Mouse (Mus musculus) left cerebral cortex, adult 18-20 months (tissue): ENCODE measurements around the gene Gm12886. TPM values are rescaled to one million over a fixed set of nuclear protein-coding genes. Genes with fewer than 3 reads are reported as not detected.

Experiments used
- DNase-seq, 2 experiments: peaks; one replicate each; pipeline ENCODE4 v3.0.0; 2021 to 2022; ENCODE audit warnings: low spot score in 2 of 2, mixed read lengths in 1 of 2
- long read RNA-seq, 2 experiments: library from polyadenylated mRNA; stranded (forward); transcript quantifications; one replicate each; pipeline ENCODE4 v2.0.0; 2021
- total RNA-seq, 2 experiments: library from RNA; stranded (reverse); gene quantifications; 2 replicates each; pipeline ENCODE4 v1.2.3; 2021

Gm12886 gene
- total RNA-seq = not detected
- long read RNA-seq, experiment 1 = 0 reads
- long read RNA-seq, experiment 2 = 0 reads

DNA sequence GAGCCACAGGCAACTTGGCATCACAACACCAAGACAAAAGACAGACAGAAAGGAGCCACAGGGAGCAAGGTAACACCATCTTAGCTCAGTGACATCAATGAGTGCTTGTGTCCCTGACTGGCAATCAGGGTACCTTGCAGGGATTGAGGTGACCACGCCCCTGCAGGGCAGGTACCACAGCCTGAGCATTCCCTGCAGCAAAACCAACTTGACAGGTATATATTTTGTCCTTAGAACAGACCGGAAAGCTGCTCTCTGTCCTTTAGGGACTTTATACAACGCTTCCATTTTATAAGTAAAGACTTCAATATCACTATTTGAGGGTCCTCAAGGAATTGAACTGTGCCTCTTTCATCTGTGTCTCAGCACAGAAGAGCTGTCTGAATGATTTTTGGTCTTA is at the start of gene Gm12886:
Gene Gm12886 (minus strand): TSS at position 101 of the 400 bp plus-strand sequence.
- no peak for DNase-seq

Other genes starting within 250 kb of the Gm12886 start
- 10 to 100 TPM; 26.3 to 26.7 TPM for gene Rlf, start 208.0 kb downstream of the Gm12886 start, total RNA-seq
- gene Gm12888, start 98.2 kb downstream of the Gm12886 start, total RNA-seq = not detected
- gene Gm12887, start 199.0 kb upstream of the Gm12886 start, total RNA-seq = not detected